Mouse (Mus musculus): ENCODE measurements around the gene Olfr1080. TPM values are rescaled to one million over a fixed set of nuclear protein-coding genes. Genes with fewer than 3 reads are reported as not detected.
"Not testable (repeated sequence)": the region's sequence is repeated elsewhere in the genome, so short reads cannot be mapped to it uniquely, and the experiment has no call there.

Gene Olfr1080
- polyA plus RNA-seq (2015; fragmentation: Nextera tagmentation; extraction: Ambion mirVana): not detected in 2 replicates

DNA sequence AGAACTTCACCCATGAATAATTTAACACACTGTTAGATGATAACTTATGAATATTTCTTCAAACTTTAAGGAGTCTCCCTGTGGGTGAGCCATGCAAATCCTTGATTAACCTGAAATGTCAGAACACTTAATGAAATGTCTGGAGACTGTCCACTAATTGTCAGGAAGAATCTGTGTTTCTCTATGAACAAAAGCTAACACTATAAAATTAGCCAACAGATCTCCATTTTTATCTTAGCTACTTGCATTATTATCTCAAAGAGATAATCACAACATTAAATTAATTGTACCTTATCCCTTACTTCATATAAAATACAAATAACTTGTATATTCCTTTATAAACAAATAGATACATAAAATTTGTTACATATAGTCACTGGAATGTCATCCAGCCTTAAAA is at the start of gene Olfr1080:
Gene Olfr1080, minus strand, starts transcription at position 101 of the 400 bp plus-strand sequence.
- not testable (repeated sequence) for H3K27me3 ChIP-seq (ENCODE audit: control insufficient read depth, insufficient read depth, low read depth, low read length); H3K9ac ChIP-seq (ENCODE audit: low read depth, low read length); H3K4me3 ChIP-seq (ENCODE audit: low read depth, low read length); H3K9me3 ChIP-seq (replicated peaks; ENCODE audit: control insufficient read depth, low read length, poor library complexity, severe bottlenecking); H3K4me2 ChIP-seq (ENCODE audit: low read length); H3K4me1 ChIP-seq (ENCODE audit: control insufficient read depth, insufficient read depth, low read length); H3K36me3 ChIP-seq (ENCODE audit: control insufficient read depth, insufficient read depth, low read length); ATAC-seq; H3K27ac ChIP-seq (ENCODE audit: low read length)

DNA sequence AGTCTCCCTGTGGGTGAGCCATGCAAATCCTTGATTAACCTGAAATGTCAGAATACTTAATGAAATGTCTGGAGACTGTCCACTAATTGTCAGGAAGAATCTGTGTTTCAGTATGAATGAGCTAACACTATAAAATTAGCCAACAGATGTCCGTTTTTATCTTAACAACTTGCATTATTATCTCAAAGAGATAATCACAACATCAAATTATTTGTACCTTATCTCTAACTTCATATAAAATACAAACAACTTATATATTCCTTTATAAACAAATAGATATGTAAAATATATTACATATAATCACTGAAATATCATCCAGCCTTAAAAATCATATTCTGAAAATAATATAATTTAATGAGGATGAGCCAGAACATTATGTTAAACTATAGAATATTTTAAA is 40.8 kb upstream of the Olfr1080 start, which contains the start of gene Olfr1082:
Gene Olfr1082, minus strand, starts transcription at position 101 of the 400 bp plus-strand sequence.
- not testable (repeated sequence) for ATAC-seq; H3K27me3 ChIP-seq (ENCODE audit: control insufficient read depth, insufficient read depth, low read depth, low read length); H3K4me1 ChIP-seq (ENCODE audit: control insufficient read depth, insufficient read depth, low read length); H3K4me2 ChIP-seq (ENCODE audit: low read length); H3K36me3 ChIP-seq (ENCODE audit: control insufficient read depth, insufficient read depth, low read length); H3K27ac ChIP-seq (ENCODE audit: low read length); H3K9me3 ChIP-seq (replicated peaks; ENCODE audit: control insufficient read depth, low read length, poor library complexity, severe bottlenecking); H3K9ac ChIP-seq (ENCODE audit: low read depth, low read length); H3K4me3 ChIP-seq (ENCODE audit: low read depth, low read length)
- WGBS: 38% methylated on average over 1 of the region's 1 CpGs

DNA sequence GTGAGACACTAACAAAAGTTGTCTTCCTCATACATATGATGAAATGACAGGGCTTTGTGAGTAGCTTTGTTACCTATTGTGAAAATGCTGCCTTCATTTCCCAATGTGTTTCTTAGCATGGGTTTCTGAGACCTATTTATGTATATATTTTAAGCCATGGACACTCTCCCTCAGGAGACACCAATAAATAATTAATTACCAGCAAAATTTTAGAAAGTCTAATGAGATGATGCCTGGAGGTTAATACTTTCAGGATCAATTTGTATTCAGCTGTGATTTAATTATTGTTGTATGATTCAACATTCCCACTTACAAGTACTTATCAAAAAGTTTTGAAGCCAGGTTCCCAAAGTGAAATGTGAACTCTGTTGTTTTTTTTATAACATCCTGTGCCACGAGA is 15.7 kb downstream of the Olfr1080 start, which contains the start of gene Olfr1079:
Gene Olfr1079, minus strand, starts transcription at position 101 of the 400 bp plus-strand sequence.
- Histone ChIP-seq H3K9me3 (replicated peaks; ENCODE audit: control insufficient read depth, low read length, poor library complexity, severe bottlenecking) (no peaks in the 10 kb centered on the region), H3K27ac (ENCODE audit: low read length) (no peak within 1 kb of the TSS), H3K4me1 (ENCODE audit: control insufficient read depth, insufficient read depth, low read length) (no peaks in the 10 kb centered on the region), H3K27me3 (ENCODE audit: control insufficient read depth, insufficient read depth, low read depth, low read length) (no peaks in the 10 kb centered on the region), H3K36me3 (ENCODE audit: control insufficient read depth, insufficient read depth, low read length) (no peaks in the 10 kb centered on the region), H3K9ac (ENCODE audit: low read depth, low read length) (no peak within 1 kb of the TSS), H3K4me2 (ENCODE audit: low read length) (no peak within 1 kb of the TSS), H3K4me3 (ENCODE audit: low read depth, low read length) (no peak within 1 kb of the TSS)
- 56% methylated on average over 1 of the region's 1 CpGs for WGBS
- ATAC-seq: no peak

DNA sequence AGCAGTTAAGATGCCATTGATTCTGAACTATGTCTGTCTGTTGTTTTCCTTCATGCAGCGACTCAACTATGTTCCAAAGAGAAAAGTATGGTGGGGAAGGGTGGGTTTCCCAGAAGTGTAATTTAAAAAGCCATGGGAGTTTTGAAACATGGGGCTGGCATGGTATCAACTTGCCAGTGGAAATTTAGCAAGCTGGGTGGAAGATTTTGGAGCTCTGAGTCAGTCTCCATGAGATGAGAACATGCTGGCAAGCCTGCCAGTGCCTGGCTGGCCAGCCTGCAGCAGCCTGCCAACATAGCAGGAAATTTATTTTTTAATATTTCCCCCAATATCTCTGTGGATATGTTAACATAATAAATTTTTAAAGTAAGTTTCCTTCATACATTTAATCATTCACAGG is 27.0 kb downstream of the Olfr1080 start:
- Histone ChIP-seq H3K9ac (ENCODE audit: low read depth, low read length) (no peak overlapping the region), H3K27ac (ENCODE audit: low read length) (no peak overlapping the region), H3K4me2 (ENCODE audit: low read length) (no peak overlapping the region), H3K9me3 (replicated peaks; ENCODE audit: control insufficient read depth, low read length, poor library complexity, severe bottlenecking) (no peaks in the 10 kb centered on the region), H3K27me3 (ENCODE audit: control insufficient read depth, insufficient read depth, low read depth, low read length) (no peaks in the 10 kb centered on the region), H3K4me1 (ENCODE audit: control insufficient read depth, insufficient read depth, low read length) (no peaks in the 10 kb centered on the region), H3K4me3 (ENCODE audit: low read depth, low read length) (no peak overlapping the region), H3K36me3 (ENCODE audit: control insufficient read depth, insufficient read depth, low read length) (no peaks in the 10 kb centered on the region)
- WGBS: 62% methylated on average over 1 of the region's 1 CpGs
- ATAC-seq: no peak

DNA sequence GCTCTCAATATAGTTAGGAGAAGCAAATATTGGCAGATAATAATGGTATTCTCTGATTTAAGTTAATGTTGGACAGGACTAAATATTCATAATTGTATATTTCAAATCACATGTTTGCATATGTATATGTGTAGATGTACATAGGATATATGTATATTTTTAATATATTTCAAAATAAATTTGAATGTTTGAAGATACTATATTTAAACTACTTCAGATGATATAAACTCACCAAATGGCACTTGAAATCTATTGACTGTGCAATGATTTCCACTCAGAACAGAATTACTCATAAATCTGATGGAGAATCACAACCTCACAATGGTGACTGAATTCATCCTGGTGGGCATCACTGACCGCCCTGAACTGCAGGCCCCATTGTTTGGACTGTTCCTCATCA is 49.9 kb downstream of the Olfr1080 start, which contains the start of gene Olfr1076:
Gene Olfr1076, plus strand, starts transcription at position 301 of the 400 bp plus-strand sequence.
- 93% methylated on average over 1 of the region's 1 CpGs for WGBS
- Histone ChIP-seq H3K9ac (ENCODE audit: low read depth, low read length) (no peak within 1 kb of the TSS), H3K4me2 (ENCODE audit: low read length) (no peak within 1 kb of the TSS), H3K27me3 (ENCODE audit: control insufficient read depth, insufficient read depth, low read depth, low read length) (no peaks in the 10 kb centered on the region), H3K36me3 (ENCODE audit: control insufficient read depth, insufficient read depth, low read length) (no peaks in the 10 kb centered on the region), H3K4me3 (ENCODE audit: low read depth, low read length) (no peak within 1 kb of the TSS), H3K4me1 (ENCODE audit: control insufficient read depth, insufficient read depth, low read length) (no peaks in the 10 kb centered on the region), H3K27ac (ENCODE audit: low read length) (no peak within 1 kb of the TSS), H3K9me3 (replicated peaks; ENCODE audit: control insufficient read depth, low read length, poor library complexity, severe bottlenecking) (no peaks in the 10 kb centered on the region)
- ATAC-seq: no peak

Other genes with a start within 250 kb of the Olfr1080 start
- gene Olfr1053, start 243.0 kb downstream of the Olfr1080 start, polyA plus RNA-seq (2015; fragmentation: Nextera tagmentation; extraction: Ambion mirVana): not detected in 2 replicates
- not detected in 2 replicates for gene Olfr1054, start 222.8 kb downstream of the Olfr1080 start, polyA plus RNA-seq (2015; fragmentation: Nextera tagmentation; extraction: Ambion mirVana)
- gene Olfr1055, start 208.0 kb downstream of the Olfr1080 start, polyA plus RNA-seq (2015; fragmentation: Nextera tagmentation; extraction: Ambion mirVana): not detected in 2 replicates
- gene Olfr1056, start 195.8 kb downstream of the Olfr1080 start, polyA plus RNA-seq (2015; fragmentation: Nextera tagmentation; extraction: Ambion mirVana): not detected in 2 replicates
- not detected in 2 replicates for gene Olfr1057, start 179.8 kb downstream of the Olfr1080 start, polyA plus RNA-seq (2015; fragmentation: Nextera tagmentation; extraction: Ambion mirVana)
- gene Olfr1058, start 169.7 kb downstream of the Olfr1080 start, polyA plus RNA-seq (2015; fragmentation: Nextera tagmentation; extraction: Ambion mirVana): not detected in 2 replicates
- gene Olfr1061, start 144.2 kb downstream of the Olfr1080 start, polyA plus RNA-seq (2015; fragmentation: Nextera tagmentation; extraction: Ambion mirVana): not detected in 2 replicates
- not detected in 2 replicates for gene Olfr1062, start 131.5 kb downstream of the Olfr1080 start, polyA plus RNA-seq (2015; fragmentation: Nextera tagmentation; extraction: Ambion mirVana)
- gene Olfr1065, start 107.6 kb downstream of the Olfr1080 start, polyA plus RNA-seq (2015; fragmentation: Nextera tagmentation; extraction: Ambion mirVana): not detected in 2 replicates
- gene Olfr1066, start 102.0 kb downstream of the Olfr1080 start, polyA plus RNA-seq (2015; fragmentation: Nextera tagmentation; extraction: Ambion mirVana): not detected in 2 replicates
- gene Olfr228, start 70.8 kb downstream of the Olfr1080 start, polyA plus RNA-seq (2015; fragmentation: Nextera tagmentation; extraction: Ambion mirVana): not detected in 2 replicates
- gene Olfr1076, start 49.8 kb downstream of the Olfr1080 start, polyA plus RNA-seq (2015; fragmentation: Nextera tagmentation; extraction: Ambion mirVana): not detected in 2 replicates
- 0.10 TPM in 1 of 2 replicates, not detected in the other for gene Olfr1079, start 15.8 kb downstream of the Olfr1080 start, polyA plus RNA-seq (2015; fragmentation: Nextera tagmentation; extraction: Ambion mirVana)
- gene Olfr1082, start 40.7 kb upstream of the Olfr1080 start, polyA plus RNA-seq (2015; fragmentation: Nextera tagmentation; extraction: Ambion mirVana): not detected in 2 replicates
- gene Olfr1084, start 81.5 kb upstream of the Olfr1080 start, polyA plus RNA-seq (2015; fragmentation: Nextera tagmentation; extraction: Ambion mirVana): not detected in 2 replicates
- gene Olfr1085, start 103.8 kb upstream of the Olfr1080 start, polyA plus RNA-seq (2015; fragmentation: Nextera tagmentation; extraction: Ambion mirVana): not detected in 2 replicates
- not detected in 2 replicates for gene Olfr1086, start 121.9 kb upstream of the Olfr1080 start, polyA plus RNA-seq (2015; fragmentation: Nextera tagmentation; extraction: Ambion mirVana)
- not detected in 2 replicates for gene Olfr1087, start 140.2 kb upstream of the Olfr1080 start, polyA plus RNA-seq (2015; fragmentation: Nextera tagmentation; extraction: Ambion mirVana)
- gene Olfr1089, start 175.5 kb upstream of the Olfr1080 start, polyA plus RNA-seq (2015; fragmentation: Nextera tagmentation; extraction: Ambion mirVana): not detected in 2 replicates
- not detected in 2 replicates for gene Olfr1090, start 200.8 kb upstream of the Olfr1080 start, polyA plus RNA-seq (2015; fragmentation: Nextera tagmentation; extraction: Ambion mirVana)
- gene Olfr1093, start 224.2 kb upstream of the Olfr1080 start, polyA plus RNA-seq (2015; fragmentation: Nextera tagmentation; extraction: Ambion mirVana): not detected in 2 replicates

Data from midbrain, embryonic 16.5 days (tissue).